In the genomic region with DNA sequence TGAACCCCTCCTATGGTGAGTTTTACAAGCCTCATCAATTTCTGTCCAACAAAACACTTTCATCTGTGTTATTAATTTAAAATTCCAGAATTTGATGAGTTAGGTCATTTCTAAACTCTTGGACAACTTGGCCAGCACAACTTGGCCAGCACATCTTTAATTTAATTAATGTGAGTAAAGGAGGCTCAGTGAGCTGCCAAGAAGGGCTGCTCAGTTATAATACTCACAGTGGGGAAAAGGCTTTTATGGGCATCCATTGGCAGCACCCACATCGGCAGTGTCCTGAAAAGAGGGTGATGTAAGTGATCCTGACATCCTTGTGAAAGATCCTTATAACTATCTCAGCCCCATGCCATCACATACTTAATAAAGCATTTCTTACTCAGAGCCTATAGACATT, we compare ENCODE assay signal across 22 mouse cellular contexts.
A peak's percentile ranks its signal among the peaks of the same experiment; 100 is the strongest.
DNase-seq lines count a peak whose midpoint lies in the region; ATAC-seq and TF ChIP-seq lines count a peak whose summit lies in the region.
"Had no signal": no experiment of that assay in that cellular context is flagged by ENCODE, and none has a peak within 500 bp of the region (broad histone marks: within the 10 kb centered on the region; RNA-seq: fewer than 3 reads in every experiment).

No protein-coding gene starts in this region.

- no peaks in the 10 kb centered on the region for H3K9me3 ChIP-seq in lung, postnatal 0 days (ENCODE audit: low read length)
- H3K9me3 ChIP-seq in midbrain, postnatal 0 days (ENCODE audit: low read length) = no peaks in the 10 kb centered on the region
- no peaks in the 10 kb centered on the region for H3K9me3 ChIP-seq in midbrain, embryonic 15.5 days
- H3K9me3 ChIP-seq: embryonic facial prominence, embryonic 13.5 days; embryonic facial prominence, embryonic 15.5 days; forebrain, embryonic 10.5 days; forebrain, embryonic 12.5 days had no signal

- TF ChIP-seq CTCF in lung, postnatal 0 days (IDR thresholded peaks at IDR 0.05) = no peak
- no peak for TF ChIP-seq CTCF in midbrain, postnatal 0 days (IDR thresholded peaks at IDR 0.05)

- no peaks in the 10 kb centered on the region for H3K4me1 ChIP-seq in lung, postnatal 0 days (ENCODE audit: insufficient read depth, low read depth, low read length)
- H3K4me1 ChIP-seq in midbrain, postnatal 0 days (ENCODE audit: insufficient read depth, low read length) = no peaks in the 10 kb centered on the region
- H3K4me1 ChIP-seq in midbrain, embryonic 15.5 days = no peaks in the 10 kb centered on the region
- H3K4me1 ChIP-seq: embryonic facial prominence, embryonic 13.5 days; embryonic facial prominence, embryonic 15.5 days; forebrain, embryonic 10.5 days; forebrain, embryonic 12.5 days had no signal

- no peak for TF ChIP-seq EP300 in lung, postnatal 0 days (IDR thresholded peaks at IDR 0.05)

- ATAC-seq in lung, postnatal 0 days = peak; percentile 25; the same call in 1 of the 2 replicates
- ATAC-seq in midbrain, postnatal 0 days (ENCODE audit: low FRiP score) = no peak
- no peak for ATAC-seq in midbrain, embryonic 15.5 days (replicated peaks)
- ATAC-seq: activated CD4-positive, CD25-positive, alpha-beta regulatory T cell, adult 4 months; forebrain, embryonic 14.5 days; forebrain, embryonic 16.5 days; Patski had no signal

- no peak overlapping the region for H3K27ac ChIP-seq in lung, postnatal 0 days (ENCODE audit: low read length)
- no peak overlapping the region for H3K27ac ChIP-seq in midbrain, postnatal 0 days (ENCODE audit: low read depth, low read length)
- no peak overlapping the region for H3K27ac ChIP-seq in midbrain, embryonic 15.5 days
- H3K27ac ChIP-seq: embryonic facial prominence, embryonic 13.5 days; embryonic facial prominence, embryonic 15.5 days; forebrain, embryonic 10.5 days; forebrain, embryonic 12.5 days had no signal

- 57% methylated on average over 1 of the region's 1 CpGs for WGBS in lung, postnatal 0 days
- 87% methylated on average over 1 of the region's 1 CpGs for WGBS in midbrain, postnatal 0 days
- 83% methylated on average over 1 of the region's 1 CpGs for WGBS in midbrain, embryonic 15.5 days

- H3K9ac ChIP-seq in lung, postnatal 0 days (replicated peaks; ENCODE audit: low read depth) = no peak overlapping the region
- no peak overlapping the region for H3K9ac ChIP-seq in midbrain, postnatal 0 days (replicated peaks; ENCODE audit: low read length, poor library complexity, severe bottlenecking)
- no peak overlapping the region for H3K9ac ChIP-seq in midbrain, embryonic 15.5 days
- H3K9ac ChIP-seq: embryonic facial prominence, embryonic 13.5 days; embryonic facial prominence, embryonic 15.5 days; forebrain, embryonic 12.5 days had no signal

- no peak for DNase-seq in lung, postnatal 0 days (ENCODE audit: low spot score)
- DNase-seq in lung, postnatal 14 days = no peak
- peak; percentile 18 for DNase-seq in midbrain, postnatal 0 days (ENCODE audit: low spot score)
- no peak for DNase-seq in embryo, embryonic 11 days
- DNase-seq: adrenal gland, adult 8-10 months; adrenal gland, postnatal 14 days; adrenal gland, postnatal 36 days; cerebellum, adult 11-12 months; cerebellum, adult 2 months; cerebellum, adult 9-10 months; cerebellum, postnatal 10 days; cerebellum, postnatal 25 days had no signal

- no peaks in the 10 kb centered on the region for H3K27me3 ChIP-seq in lung, postnatal 0 days (replicated peaks; ENCODE audit: insufficient read depth, low read length)
- H3K27me3 ChIP-seq in midbrain, postnatal 0 days (ENCODE audit: insufficient read depth, low read length) = no peaks in the 10 kb centered on the region
- H3K27me3 ChIP-seq in midbrain, embryonic 15.5 days (replicated peaks) = no peaks in the 10 kb centered on the region
- H3K27me3 ChIP-seq: embryonic facial prominence, embryonic 13.5 days; embryonic facial prominence, embryonic 15.5 days; forebrain, embryonic 12.5 days; Patski had no signal

- no peak overlapping the region for H3K4me3 ChIP-seq in lung, postnatal 0 days (ENCODE audit: low read depth, low read length)
- no peak overlapping the region for H3K4me3 ChIP-seq in midbrain, postnatal 0 days (ENCODE audit: low read depth, low read length)
- H3K4me3 ChIP-seq in midbrain, embryonic 15.5 days = no peak overlapping the region
- H3K4me3 ChIP-seq: embryonic facial prominence, embryonic 13.5 days; embryonic facial prominence, embryonic 15.5 days; erythroblast, embryonic 14.5 days; forebrain, embryonic 10.5 days; forebrain, embryonic 12.5 days had no signal

- no peak overlapping the region for H3K4me2 ChIP-seq in lung, postnatal 0 days (replicated peaks; ENCODE audit: low read depth, low read length)
- no peak overlapping the region for H3K4me2 ChIP-seq in midbrain, postnatal 0 days (ENCODE audit: low read depth, low read length, poor library complexity, severe bottlenecking)
- no peak overlapping the region for H3K4me2 ChIP-seq in midbrain, embryonic 15.5 days
- H3K4me2 ChIP-seq: embryonic facial prominence, embryonic 13.5 days; embryonic facial prominence, embryonic 15.5 days; forebrain, embryonic 12.5 days had no signal

- no peaks in the 10 kb centered on the region for H3K36me3 ChIP-seq in lung, postnatal 0 days (ENCODE audit: insufficient read depth, low read length)
- H3K36me3 ChIP-seq in midbrain, postnatal 0 days (ENCODE audit: insufficient read depth, low read length) = no peaks in the 10 kb centered on the region
- H3K36me3 ChIP-seq in midbrain, embryonic 15.5 days (replicated peaks) = no peaks in the 10 kb centered on the region
- H3K36me3 ChIP-seq: embryonic facial prominence, embryonic 13.5 days; embryonic facial prominence, embryonic 15.5 days; forebrain, embryonic 10.5 days; forebrain, embryonic 12.5 days had no signal
